Comparison of ENCODE assay signal across 8 mouse cellular contexts in the genomic region with DNA sequence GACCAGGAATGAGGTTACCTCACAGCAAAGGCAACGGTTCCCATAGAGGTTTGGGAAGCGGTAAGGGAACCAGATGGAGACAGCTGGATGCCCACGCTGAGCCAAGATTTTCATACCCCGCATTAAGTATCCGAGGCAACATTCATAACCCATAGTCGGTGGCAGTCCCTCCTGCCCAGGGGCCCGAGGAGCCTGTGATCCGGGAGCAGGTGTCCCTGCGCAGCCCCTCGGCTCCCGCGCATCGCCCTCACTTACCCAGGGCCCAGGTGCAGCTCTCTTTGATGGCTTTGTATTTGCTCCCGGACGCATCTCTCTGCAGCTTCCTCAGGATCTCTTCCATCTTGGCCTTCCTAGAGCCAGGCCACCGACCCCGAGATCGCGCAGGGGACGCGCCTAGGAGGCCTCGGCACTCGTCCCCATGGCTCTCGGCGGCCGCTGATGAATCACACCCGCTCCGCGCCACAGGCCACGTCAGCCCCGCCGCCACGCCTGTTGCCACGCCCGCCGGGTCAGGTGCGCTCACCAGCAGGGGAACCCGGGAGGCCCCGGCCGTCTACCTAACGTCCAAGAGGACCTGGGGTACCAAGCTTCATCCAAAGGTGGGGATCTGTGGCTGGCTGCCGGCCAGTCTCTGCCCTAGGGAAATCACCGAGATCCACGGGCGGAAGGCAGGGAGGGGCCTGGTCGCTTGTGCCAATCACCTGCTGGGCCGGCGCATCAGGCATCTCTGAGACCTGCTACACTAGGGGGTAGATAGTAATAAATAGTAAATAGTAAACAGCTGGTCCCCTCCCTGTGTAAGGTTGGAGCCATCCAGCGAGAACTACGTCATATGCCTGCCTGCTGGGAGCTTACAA. TPM values are rescaled to one million over a fixed set of nuclear protein-coding genes. Genes with fewer than 3 reads are reported as not detected.
DNase-seq lines count a peak whose midpoint lies in the region; ATAC-seq lines count a peak whose summit lies in the region.

Gene Arfgef3, minus strand, starts transcription at position 664 of the 857 bp plus-strand sequence.

- WGBS in embryonic facial prominence, embryonic 11.5 days, result 1% methylated on average over 50 of the region's 50 CpGs

- H3K27ac ChIP-seq in embryonic facial prominence, embryonic 11.5 days (replicated peaks; ENCODE audit: low read depth, low read length), result no peak within 1 kb of the TSS

- H3K27me3 ChIP-seq in embryonic facial prominence, embryonic 11.5 days (ENCODE audit: control insufficient read depth, insufficient read depth, low read length), result no peaks in the 10 kb centered on the region
- peaks cover 31% of the 10 kb centered on the region for H3K27me3 ChIP-seq in megakaryocyte, embryonic 14.5 days (replicated peaks)

- no peaks in the 10 kb centered on the region for H3K9me3 ChIP-seq in embryonic facial prominence, embryonic 11.5 days (replicated peaks; ENCODE audit: control insufficient read depth, low read length)
- no peaks in the 10 kb centered on the region for H3K9me3 ChIP-seq in megakaryocyte, embryonic 14.5 days

- H3K4me2 ChIP-seq in embryonic facial prominence, embryonic 11.5 days (ENCODE audit: low read depth, low read length), result peak within 1 kb of the TSS; percentile 88

- DNase-seq in adrenal gland, postnatal 36 days, result peak; percentile 86 to 87
- DNase-seq in embryonic facial prominence, embryonic 11.5 days (ENCODE audit: low spot score), result peak; percentile 39
- peak; percentile 9 for DNase-seq in heart, adult 8-10 months (ENCODE audit: low spot score)
- peak; percentile 72 for DNase-seq in kidney, adult 18-20 months
- peak; percentile 85 to 90 for DNase-seq in left cerebral cortex, postnatal 25 days (ENCODE audit: low spot score in 2 of 2)
- DNase-seq in right cerebral cortex, postnatal 25 days, result peak; percentile 91
- no peak for DNase-seq in spleen, postnatal 14 days (ENCODE audit: low spot score in 2 of 2)

- peak within 1 kb of the TSS; percentile 48 for H3K9ac ChIP-seq in embryonic facial prominence, embryonic 11.5 days (replicated peaks; ENCODE audit: low read length)

- intact Hi-C loops in left cerebral cortex, postnatal 25 days (cut with DNase I), result loop anchor here (2.0 to 5.0 kb wide), 2 partner anchors 117 to 141 kb away; no protein-coding TSS in a partner anchor

- H3K4me1 ChIP-seq in embryonic facial prominence, embryonic 11.5 days (ENCODE audit: control insufficient read depth, insufficient read depth, low read length), result no peaks in the 10 kb centered on the region; the same call in 1 of the 2 replicates
- peaks cover 8% of the 10 kb centered on the region for H3K4me1 ChIP-seq in megakaryocyte, embryonic 14.5 days

- ATAC-seq in embryonic facial prominence, embryonic 11.5 days (replicated peaks; ENCODE audit: insufficient number of reproducible peaks, low FRiP score, low TSS enrichment, low read depth), result peak; percentile 62

- H3K36me3 ChIP-seq in embryonic facial prominence, embryonic 11.5 days (replicated peaks; ENCODE audit: control insufficient read depth, insufficient read depth, low read depth, low read length), result no peaks in the 10 kb centered on the region
- no peaks in the 10 kb centered on the region for H3K36me3 ChIP-seq in megakaryocyte, embryonic 14.5 days (replicated peaks; ENCODE audit: low read length)

- H3K4me3 ChIP-seq in embryonic facial prominence, embryonic 11.5 days (ENCODE audit: low read depth, low read length), result peak within 1 kb of the TSS; percentile 41
- peak within 1 kb of the TSS; percentile 90 for H3K4me3 ChIP-seq in megakaryocyte, embryonic 14.5 days (replicated peaks)

RNA-seq across cellular contexts. Expression of gene Arfgef3, which starts in this region (rescaled TPM):
- total RNA-seq in adrenal gland, postnatal 36 days (2021), result 1 to 10 TPM; 3.8 to 5.8 TPM
- 0.21 and 0.57 TPM in 2 replicates for polyA plus RNA-seq in embryonic facial prominence, embryonic 11.5 days (2014; fragmentation: Nextera tagmentation; extraction: Ambion mirVana)
- total RNA-seq in heart, adult 8-10 months (2022), result under 1 TPM; 0.16 to 0.31 (median 0.22) TPM
- total RNA-seq in left cerebral cortex, postnatal 25 days (2021), result 100 to 1,000 TPM; 104 to 105 TPM
- polyA plus RNA-seq in megakaryocyte, embryonic 14.5 days (2012; ENCODE audit: insufficient read depth, low replicate concordance), result not detected in 2 replicates

Comparison
In these comparisons a context has a peak if more than half of its experiments do, and no peak if none do; other contexts are left out.
1. RNA of gene Arfgef3 (total RNA-seq): 104 to 105 TPM in left cerebral cortex, postnatal 25 days; 3.8 to 5.8 TPM in adrenal gland, postnatal 36 days and 0.16 to 0.31 TPM in heart, adult 8-10 months; every median in the first group is over 10 times any median in the second.
2. Peak in DNase-seq, ATAC-seq, H3K4me3 ChIP-seq, H3K9ac ChIP-seq and H3K4me2 ChIP-seq in embryonic facial prominence, embryonic 11.5 days; RNA of the gene not detected or under 1 TPM.
3. Peak in DNase-seq in heart, adult 8-10 months; RNA of the gene not detected or under 1 TPM.
4. DNase-seq: peak in adrenal gland, postnatal 36 days (2 of 2), kidney, adult 18-20 months (single experiment), left cerebral cortex, postnatal 25 days (2 of 2) and right cerebral cortex, postnatal 25 days (single experiment); none in spleen, postnatal 14 days (0 of 2).